Mouse (Mus musculus): ENCODE data around the gene Smyd1. TPM values are rescaled to one million over a fixed set of nuclear protein-coding genes. Genes with fewer than 3 reads are reported as not detected.
"Not testable (repeated sequence)": the region's sequence is repeated elsewhere in the genome, so short reads cannot be mapped to it uniquely, and the experiment has no call there.

Gene Smyd1
- polyA plus RNA-seq, 1 experiment from 2014 or later: 0.32 TPM

GRCm38 (mm10) chr6:71341179-71341578 lies 19.1 kb upstream of the Smyd1 start:
- H3K4me3 ChIP-seq (replicated peaks): no peak overlapping the region
- WGBS: 82% methylated on average over 9 of the region's 9 CpGs

GRCm38 (mm10) chr6:71339351-71339750 lies 17.3 kb upstream of the Smyd1 start:
- Histone ChIP-seq H3K9ac (no peak overlapping the region), H3K4me3 (replicated peaks) (no peak overlapping the region), H3K27ac (no peak overlapping the region), H3K27me3 (replicated peaks) (no peaks in the 10 kb centered on the region), H3K4me2 (no peak overlapping the region), H3K4me1 (no peaks in the 10 kb centered on the region), H3K36me3 (no peaks in the 10 kb centered on the region), H3K9me3 (no peaks in the 10 kb centered on the region)
- ATAC-seq (ENCODE audit: insufficient read depth, low FRiP score, low read depth): no peak
- 74% methylated on average over 4 of the region's 4 CpGs for WGBS

More at GRCm38 (mm10) chr6:71341179-71341578, 19.1 kb upstream of the Smyd1 start:
- Histone ChIP-seq H3K36me3 (no peaks in the 10 kb centered on the region), H3K27me3 (replicated peaks) (no peaks in the 10 kb centered on the region), H3K4me1 (no peaks in the 10 kb centered on the region), H3K9ac (no peak overlapping the region), H3K4me2 (no peak overlapping the region), H3K9me3 (no peaks in the 10 kb centered on the region), H3K27ac (no peak overlapping the region)
- no peak for ATAC-seq (ENCODE audit: insufficient read depth, low FRiP score, low read depth)

- no peak overlapping the region for H3K4me2 ChIP-seq
- H3K36me3 ChIP-seq: no peaks in the 10 kb centered on the region
- H3K27ac ChIP-seq: no peak overlapping the region
- H3K4me1 ChIP-seq: no peaks in the 10 kb centered on the region
- no peaks in the 10 kb centered on the region for H3K9me3 ChIP-seq
- WGBS: 75% methylated on average over 3 of the region's 3 CpGs
- no peak for ATAC-seq (ENCODE audit: insufficient read depth, low FRiP score, low read depth)
- no peaks in the 10 kb centered on the region for H3K27me3 ChIP-seq (replicated peaks)
- H3K4me3 ChIP-seq (replicated peaks): no peak overlapping the region
- no peak overlapping the region for H3K9ac ChIP-seq
These were observed 16.9 kb upstream of the Smyd1 start for GRCm38 (mm10) chr6:71338941-71339340.

GRCm38 (mm10) chr6:71337666-71338065 lies 15.6 kb upstream of the Smyd1 start:
- Histone ChIP-seq H3K9ac (no peak overlapping the region), H3K36me3 (no peaks in the 10 kb centered on the region)
- WGBS: 88% methylated on average over 8 of the region's 8 CpGs

GRCm38 (mm10) chr6:71333578-71334273 lies 11.7 kb upstream of the Smyd1 start:
- Histone ChIP-seq H3K9me3 (no peaks in the 10 kb centered on the region), H3K36me3 (no peaks in the 10 kb centered on the region), H3K27me3 (replicated peaks) (no peaks in the 10 kb centered on the region), H3K4me2 (no peak overlapping the region), H3K4me1 (no peaks in the 10 kb centered on the region), H3K27ac (no peak overlapping the region), H3K9ac (no peak overlapping the region), H3K4me3 (replicated peaks) (no peak overlapping the region)
- WGBS: 89% methylated on average over 11 of the region's 11 CpGs
- ATAC-seq (ENCODE audit: insufficient read depth, low FRiP score, low read depth): no peak

More at GRCm38 (mm10) chr6:71337666-71338065, 15.6 kb upstream of the Smyd1 start:
- H3K4me1 ChIP-seq: no peaks in the 10 kb centered on the region
- no peak overlapping the region for H3K27ac ChIP-seq
- H3K4me2 ChIP-seq: no peak overlapping the region
- H3K27me3 ChIP-seq (replicated peaks): no peaks in the 10 kb centered on the region
- no peak for ATAC-seq (ENCODE audit: insufficient read depth, low FRiP score, low read depth)
- no peaks in the 10 kb centered on the region for H3K9me3 ChIP-seq
- no peak overlapping the region for H3K4me3 ChIP-seq (replicated peaks)

GRCm38 (mm10) chr6:71333031-71333430 lies 11.0 kb upstream of the Smyd1 start:
- Histone ChIP-seq H3K4me2 (no peak overlapping the region), H3K9me3 (no peaks in the 10 kb centered on the region), H3K4me3 (replicated peaks) (no peak overlapping the region), H3K9ac (no peak overlapping the region), H3K36me3 (no peaks in the 10 kb centered on the region), H3K4me1 (no peaks in the 10 kb centered on the region), H3K27ac (no peak overlapping the region), H3K27me3 (replicated peaks) (no peaks in the 10 kb centered on the region)
- 89% methylated on average over 3 of the region's 3 CpGs for WGBS
- no peak for ATAC-seq (ENCODE audit: insufficient read depth, low FRiP score, low read depth)

- ATAC-seq (ENCODE audit: insufficient read depth, low FRiP score, low read depth): no peak
- no peaks in the 10 kb centered on the region for H3K27me3 ChIP-seq (replicated peaks)
- no peak overlapping the region for H3K9ac ChIP-seq
- WGBS: 78% methylated on average over 11 of the region's 11 CpGs
- no peak overlapping the region for H3K4me2 ChIP-seq
- no peaks in the 10 kb centered on the region for H3K36me3 ChIP-seq
- H3K4me1 ChIP-seq: no peaks in the 10 kb centered on the region
- H3K4me3 ChIP-seq (replicated peaks): no peak overlapping the region
- H3K27ac ChIP-seq: no peak overlapping the region
- H3K9me3 ChIP-seq: no peaks in the 10 kb centered on the region
These were observed 10.4 kb upstream of the Smyd1 start for GRCm38 (mm10) chr6:71332236-71332965.

- not testable (repeated sequence) for H3K4me2 ChIP-seq; H3K9me3 ChIP-seq; H3K4me1 ChIP-seq; H3K27me3 ChIP-seq (replicated peaks); ATAC-seq (ENCODE audit: insufficient read depth, low FRiP score, low read depth); H3K27ac ChIP-seq; H3K9ac ChIP-seq; H3K36me3 ChIP-seq; H3K4me3 ChIP-seq (replicated peaks)
- WGBS: 83% methylated on average over 2 of the region's 4 CpGs
These were observed 9.5 kb upstream of the Smyd1 start for GRCm38 (mm10) chr6:71331491-71331890.

- no peaks in the 10 kb centered on the region for H3K27me3 ChIP-seq (replicated peaks)
- no peak overlapping the region for H3K9ac ChIP-seq
- WGBS: 67% methylated on average over 7 of the region's 7 CpGs
- H3K27ac ChIP-seq: no peak overlapping the region
- no peak overlapping the region for H3K4me2 ChIP-seq
- no peak overlapping the region for H3K4me3 ChIP-seq (replicated peaks)
- H3K9me3 ChIP-seq: no peaks in the 10 kb centered on the region
- ATAC-seq (ENCODE audit: insufficient read depth, low FRiP score, low read depth): no peak
- H3K36me3 ChIP-seq: no peaks in the 10 kb centered on the region
- H3K4me1 ChIP-seq: no peaks in the 10 kb centered on the region
These were observed 8.5 kb upstream of the Smyd1 start for GRCm38 (mm10) chr6:71330486-71330885.

- Histone ChIP-seq H3K4me3 (replicated peaks) (no peak overlapping the region), H3K27me3 (replicated peaks) (no peaks in the 10 kb centered on the region), H3K4me1 (no peaks in the 10 kb centered on the region), H3K36me3 (no peaks in the 10 kb centered on the region), H3K4me2 (no peak overlapping the region), H3K9me3 (no peaks in the 10 kb centered on the region), H3K9ac (no peak overlapping the region), H3K27ac (no peak overlapping the region)
- WGBS: 88% methylated on average over 6 of the region's 6 CpGs
- no peak for ATAC-seq (ENCODE audit: insufficient read depth, low FRiP score, low read depth)
These were observed 7.8 kb upstream of the Smyd1 start for GRCm38 (mm10) chr6:71329881-71330280.

GRCm38 (mm10) chr6:71324816-71325215 lies 2.8 kb upstream of the Smyd1 start:
- ATAC-seq (ENCODE audit: insufficient read depth, low FRiP score, low read depth): no peak
- WGBS: 85% methylated on average over 9 of the region's 9 CpGs

GRCm38 (mm10) chr6:71322491-71322921 lies 473 bp upstream of the Smyd1 start, which contains the start of gene Cd8b1:
Gene Cd8b1 (plus strand): TSS chr6:71322788.
- Histone ChIP-seq H3K4me2 (no peak within 1 kb of the TSS), H3K9ac (no peak within 1 kb of the TSS), H3K4me3 (replicated peaks) (no peak within 1 kb of the TSS), H3K27me3 (replicated peaks) (no peaks in the 10 kb centered on the region), H3K27ac (no peak within 1 kb of the TSS), H3K4me1 (no peaks in the 10 kb centered on the region), H3K36me3 (no peaks in the 10 kb centered on the region), H3K9me3 (no peaks in the 10 kb centered on the region)
- WGBS: 75% methylated on average over 7 of the region's 7 CpGs
- ATAC-seq (ENCODE audit: insufficient read depth, low FRiP score, low read depth): no peak; the same call in 1 of the 2 replicates

More at GRCm38 (mm10) chr6:71324816-71325215, 2.8 kb upstream of the Smyd1 start:
- H3K4me2 ChIP-seq: no peak overlapping the region
- H3K27ac ChIP-seq: no peak overlapping the region
- no peaks in the 10 kb centered on the region for H3K36me3 ChIP-seq
- no peaks in the 10 kb centered on the region for H3K27me3 ChIP-seq (replicated peaks)
- H3K9ac ChIP-seq: no peak overlapping the region
- no peaks in the 10 kb centered on the region for H3K9me3 ChIP-seq
- H3K4me3 ChIP-seq (replicated peaks): no peak overlapping the region
- no peaks in the 10 kb centered on the region for H3K4me1 ChIP-seq
